Mouse (Mus musculus): ENCODE measurements around the gene Pih1d2.

- no peak for TF ChIP-seq POLR2A (IDR thresholded peaks at IDR 0.05; ENCODE audit: borderline replicate concordance, insufficient read depth, low read length)
- TF ChIP-seq CTCF (IDR thresholded peaks at IDR 0.05; ENCODE audit: borderline replicate concordance, insufficient read depth, low read depth, low read length), result no peak
Measured at GRCm38 (mm10) chr9:50633059-50633458, 15.9 kb downstream of the Pih1d2 start.
